Mouse (Mus musculus): ENCODE results near the gene Rab27a.

GRCm38 (mm10) chr9:73067086-73067485 is 22.4 kb downstream of the Rab27a start:
- TF ChIP-seq POLR2A (IDR thresholded peaks at IDR 0.05; ENCODE audit: extremely low read depth, insufficient read depth, low read length): no peak
- TF ChIP-seq CTCF (IDR thresholded peaks at IDR 0.05; ENCODE audit: extremely low read depth, insufficient read depth, low read length): no peak

All from cortical plate, adult 2 months (tissue).